Mouse (Mus musculus) c-Kit-negative CD71-positive TER-119-positive erythroid progenitor cells, embryonic 14.5 days (primary cell): ENCODE results near the gene Nphs1.
"Not testable (repeated sequence)": the region's sequence is repeated elsewhere in the genome, so short reads cannot be mapped to it uniquely, and the experiment has no call there.

Experiments
- DNase-seq: peaks from one replicate; pipeline ENCODE4 v3.0.0-alpha.2; 2013; ENCODE audit warnings: low read depth, low spot score

The Nphs1 gene

GRCm38 (mm10) chr7:30492765-30493164 lies 34.6 kb downstream of the Nphs1 start:
- peak; percentile 54 for DNase-seq

- no peak for DNase-seq
Measured at GRCm38 (mm10) chr7:30493401-30493931, 35.4 kb downstream of the Nphs1 start, which contains the start of gene Prodh2. Gene Prodh2, plus strand, starts transcription at chr7:30493622.

- DNase-seq: not testable (repeated sequence)
Measured at GRCm38 (mm10) chr7:30495506-30496042, 37.5 kb downstream of the Nphs1 start.

- not testable (repeated sequence) for DNase-seq
Measured at GRCm38 (mm10) chr7:30501159-30501558, 43.0 kb downstream of the Nphs1 start.

- no peak for DNase-seq
Measured at GRCm38 (mm10) chr7:30508061-30508460, 49.9 kb downstream of the Nphs1 start.

- DNase-seq: no peak
Measured at GRCm38 (mm10) chr7:30515003-30515760, 57.1 kb downstream of the Nphs1 start.

- no peak for DNase-seq
Measured at GRCm38 (mm10) chr7:30518325-30518724, 60.2 kb downstream of the Nphs1 start.

GRCm38 (mm10) chr7:30520396-30520795 lies 62.3 kb downstream of the Nphs1 start:
- no peak for DNase-seq

- no peak for DNase-seq
Measured at GRCm38 (mm10) chr7:30520856-30521255, 62.7 kb downstream of the Nphs1 start.

GRCm38 (mm10) chr7:30522871-30523270 lies 64.8 kb downstream of the Nphs1 start:
- no peak for DNase-seq

GRCm38 (mm10) chr7:30524487-30524886 lies 66.4 kb downstream of the Nphs1 start:
- no peak for DNase-seq

GRCm38 (mm10) chr7:30525954-30526353 lies 67.8 kb downstream of the Nphs1 start:
- DNase-seq: no peak

GRCm38 (mm10) chr7:30526399-30526798 lies 68.3 kb downstream of the Nphs1 start:
- DNase-seq: no peak

- DNase-seq: no peak
Measured at GRCm38 (mm10) chr7:30526981-30527380, 68.9 kb downstream of the Nphs1 start.

- DNase-seq: no peak
Measured at GRCm38 (mm10) chr7:30531291-30531815, 73.2 kb downstream of the Nphs1 start.

- DNase-seq: no peak
Measured at GRCm38 (mm10) chr7:30532931-30533330, 74.8 kb downstream of the Nphs1 start.

GRCm38 (mm10) chr7:30533941-30534632 lies 76.0 kb downstream of the Nphs1 start:
- DNase-seq: no peak

- peak; percentile 98 for DNase-seq
Measured at GRCm38 (mm10) chr7:30534633-30535577, 76.8 kb downstream of the Nphs1 start, which contains the start of gene Arhgap33. Gene Arhgap33, minus strand, starts transcription at chr7:30535060.
